Mouse (Mus musculus) C2C12 (cell line): ENCODE data around the gene Fuca1.

ENCODE experiments used
- CEBPB ChIP-seq: IDR thresholded peaks from one replicate; pipeline ENCODE4 v1.6.1; 2011; ENCODE audit warnings: low read depth, mild to moderate bottlenecking, control low read depth, moderate library complexity
- CTCF ChIP-seq: IDR thresholded peaks from one replicate; pipeline ENCODE4 v1.5.1; 2011; ENCODE audit not compliant: control insufficient read depth, insufficient read depth, insufficient read length
- MAX ChIP-seq: IDR thresholded peaks from one replicate; pipeline ENCODE4 v1.6.1; 2011; ENCODE audit warnings: mild to moderate bottlenecking, control low read depth
- MYOD1 ChIP-seq: IDR thresholded peaks from one replicate; pipeline ENCODE4 v1.6.1; 2011; ENCODE audit warnings: low read depth; ENCODE audit not compliant: control insufficient read depth, insufficient read length
- MYOG ChIP-seq: IDR thresholded peaks from one replicate; pipeline ENCODE4 v1.6.1; 2011; ENCODE audit not compliant: control insufficient read depth, insufficient read length; ENCODE audit errors: extremely low read depth
- USF1 ChIP-seq: IDR thresholded peaks from one replicate; pipeline ENCODE4 v1.6.1; 2011; ENCODE audit warnings: low read depth, mild to moderate bottlenecking, control low read depth, moderate library complexity

GRCm38 (mm10) chr4:135872589-135873391, 47.7 kb upstream of the Fuca1 start:
- TF ChIP-seq CTCF (no peak), USF1 (no peak), MYOD1 (no peak), MAX (no peak), CEBPB (no peak), MYOG (no peak)
